Mouse (Mus musculus) heart, embryonic 10.5 days (tissue): ENCODE data around the gene Vipr2. TPM values are rescaled to one million over a fixed set of nuclear protein-coding genes. Genes with fewer than 3 reads are reported as not detected.

Source experiments
- DNase-seq: peaks from one replicate; pipeline ENCODE4 v3.0.0-alpha.2; 2017; ENCODE audit warnings: low spot score
- H3K27ac ChIP-seq: fragments of 300-500 bp; sonication (generic); 2 replicates; pipeline ENCODE4 v1.5.1; 2016; ENCODE audit warnings: mild to moderate bottlenecking
- H3K27me3 ChIP-seq: fragments of 300-500 bp; sonication (generic); 2 replicates; pipeline ENCODE4 v1.6.1; 2016; ENCODE audit warnings: mild to moderate bottlenecking; ENCODE audit not compliant: poor library complexity, insufficient read depth, severe bottlenecking
- H3K36me3 ChIP-seq: fragments of 300-500 bp; sonication (generic); 2 replicates; pipeline ENCODE4 v1.6.1; 2016; ENCODE audit warnings: mild to moderate bottlenecking, moderate library complexity
- H3K4me1 ChIP-seq: fragments of 300-500 bp; sonication (generic); 2 replicates; pipeline ENCODE4 v1.6.1; 2016; ENCODE audit warnings: mild to moderate bottlenecking
- H3K4me3 ChIP-seq: fragments of 300-500 bp; sonication (generic); 2 replicates; pipeline ENCODE4 v1.5.1; 2016; ENCODE audit warnings: mild to moderate bottlenecking, moderate library complexity
- H3K9me3 ChIP-seq: fragments of 300-500 bp; sonication (generic); 2 replicates; pipeline ENCODE4 v1.6.1; 2016; ENCODE audit warnings: mild to moderate bottlenecking, moderate library complexity
- WGBS: fragments of 180-500 bp; shearing (Covaris S2); methylation state at CpG from one replicate; pipeline ENCODE4 v1.1.7; 2016; 5-methylcytosine and 5-hydroxymethylcytosine counted together
- polyA plus RNA-seq: library from polyadenylated mRNA; unstranded; fragments of >200 nt; fragmentation: Nextera tagmentation; extraction: Ambion mirVana; gene quantifications from 2 replicates; pipeline ENCODE4 v1.2.1, GENCODE M21; 2016

The Vipr2 gene
- polyA plus RNA-seq, 1 experiment from 2014 or later, result 1.8 TPM

DNA sequence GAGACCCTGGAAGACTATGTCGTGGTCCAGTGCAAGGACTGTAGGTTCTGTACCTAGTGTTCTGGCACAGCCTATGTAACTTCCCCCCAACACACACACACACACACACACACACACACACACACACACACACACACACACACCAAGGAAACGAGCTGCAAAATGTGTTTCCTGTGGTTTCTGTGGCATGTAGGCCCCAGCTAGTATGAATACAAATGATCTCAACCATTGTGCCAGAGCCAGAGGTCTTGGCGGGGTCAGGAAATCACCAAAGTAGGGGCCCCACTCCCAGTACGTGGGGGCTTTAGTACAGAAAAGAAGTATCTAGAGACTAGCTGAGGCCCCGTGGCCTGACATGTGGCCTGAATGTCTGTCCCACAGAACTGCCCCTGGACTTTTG lies 67.7 kb downstream of the Vipr2 start:
- no peaks in the 10 kb centered on the region for H3K9me3 ChIP-seq
- H3K4me3 ChIP-seq, result no peak overlapping the region
- H3K4me1 ChIP-seq, result no peaks in the 10 kb centered on the region
- no peaks in the 10 kb centered on the region for H3K36me3 ChIP-seq
- no peak for DNase-seq
- 57% methylated on average over 5 of the region's 5 CpGs for whole genome bisulfite sequencing
- no peak overlapping the region for H3K27ac ChIP-seq
- H3K27me3 ChIP-seq, result no peaks in the 10 kb centered on the region

DNA sequence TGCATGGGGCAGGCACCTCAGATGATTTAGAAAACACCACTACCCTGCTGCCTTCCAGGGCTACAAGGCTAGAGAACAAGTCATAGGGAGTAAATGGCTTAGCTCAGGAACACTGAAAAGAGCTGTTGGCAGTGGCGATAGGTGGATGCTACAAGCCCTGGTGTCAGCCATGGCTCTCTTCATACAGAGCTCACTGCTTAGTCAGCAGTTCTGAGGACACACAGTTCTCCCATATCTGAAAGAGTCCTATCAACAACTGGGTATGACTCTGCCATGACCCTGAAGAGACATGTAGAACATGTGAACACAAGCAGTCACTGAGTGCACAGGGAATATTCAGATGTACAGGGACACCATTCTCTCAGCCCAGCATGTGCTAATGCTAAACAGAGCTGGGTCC lies 68.2 kb downstream of the Vipr2 start:
- WGBS, result 97% methylated on average over 1 of the region's 1 CpGs
- no peaks in the 10 kb centered on the region for H3K9me3 ChIP-seq
- H3K36me3 ChIP-seq, result no peaks in the 10 kb centered on the region

DNA sequence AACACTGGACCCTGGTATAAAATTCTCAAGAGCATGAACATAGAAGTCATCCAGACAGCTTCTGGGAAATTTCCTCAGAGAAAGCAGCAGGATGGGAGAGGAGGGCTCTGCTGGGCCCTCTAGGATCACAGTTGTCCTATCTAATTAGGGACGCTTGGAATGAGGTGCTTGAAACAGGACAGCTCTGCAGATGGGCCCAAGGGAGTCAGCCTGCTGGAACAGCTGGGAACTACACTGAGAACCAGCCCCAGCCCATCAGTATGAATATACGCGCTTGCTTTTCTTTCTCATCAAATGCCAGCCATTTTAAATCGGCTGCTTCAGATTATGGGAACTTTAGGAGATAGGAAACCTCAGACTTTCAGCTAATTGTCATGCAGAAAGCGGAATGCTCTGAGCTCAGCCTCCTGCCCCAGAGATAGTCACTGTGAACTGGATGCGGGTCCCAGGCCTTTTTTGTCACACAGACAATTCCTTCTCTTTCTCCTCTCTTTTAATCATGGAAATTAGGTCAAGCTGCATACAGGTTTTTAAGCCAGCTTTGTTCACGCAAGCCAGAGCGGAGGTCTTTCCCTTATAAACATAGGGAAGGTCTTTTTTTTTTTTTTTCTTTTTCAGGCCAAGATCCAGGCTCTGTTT lies 69.6 kb downstream of the Vipr2 start:
- Histone ChIP-seq H3K27ac (no peak overlapping the region), H3K27me3 (no peaks in the 10 kb centered on the region), H3K36me3 (no peaks in the 10 kb centered on the region), H3K9me3 (no peaks in the 10 kb centered on the region), H3K4me1 (no peaks in the 10 kb centered on the region), H3K4me3 (no peak overlapping the region)
- WGBS, result 52% methylated on average over 8 of the region's 8 CpGs
- DNase-seq, result peak; percentile 52

More for the DNA sequence above, 68.2 kb downstream of the Vipr2 start:
- H3K27ac ChIP-seq, result no peak overlapping the region
- DNase-seq, result no peak
- no peaks in the 10 kb centered on the region for H3K4me1 ChIP-seq
- H3K27me3 ChIP-seq, result no peaks in the 10 kb centered on the region
- no peak overlapping the region for H3K4me3 ChIP-seq

DNA sequence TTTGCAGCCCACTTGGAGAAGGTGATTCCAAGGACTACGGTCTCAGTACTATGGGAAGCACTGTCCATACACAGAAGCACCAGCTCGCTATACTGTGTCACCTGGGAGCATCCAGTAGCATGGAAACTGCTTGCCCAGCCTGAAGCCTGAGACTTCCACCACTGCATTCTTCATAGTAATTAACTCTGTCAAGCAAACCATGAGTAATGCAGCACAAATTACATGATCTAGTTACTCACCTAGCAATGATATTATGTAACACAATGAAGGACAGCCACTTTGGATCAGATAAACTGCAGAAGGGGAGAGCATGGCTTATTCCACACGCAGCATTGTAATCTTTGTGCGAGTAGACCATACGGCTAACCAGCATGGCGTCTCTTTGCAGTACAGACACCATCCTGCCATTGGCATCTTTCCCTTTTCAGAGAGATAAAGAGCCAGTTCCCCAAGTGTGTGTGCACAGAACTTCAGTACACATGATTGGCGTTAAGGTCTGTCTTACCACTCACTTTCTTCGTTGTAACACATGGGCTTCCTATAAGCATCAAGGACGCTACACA lies 75.4 kb downstream of the Vipr2 start:
- no peaks in the 10 kb centered on the region for H3K27me3 ChIP-seq
- H3K36me3 ChIP-seq, result no peaks in the 10 kb centered on the region

DNA sequence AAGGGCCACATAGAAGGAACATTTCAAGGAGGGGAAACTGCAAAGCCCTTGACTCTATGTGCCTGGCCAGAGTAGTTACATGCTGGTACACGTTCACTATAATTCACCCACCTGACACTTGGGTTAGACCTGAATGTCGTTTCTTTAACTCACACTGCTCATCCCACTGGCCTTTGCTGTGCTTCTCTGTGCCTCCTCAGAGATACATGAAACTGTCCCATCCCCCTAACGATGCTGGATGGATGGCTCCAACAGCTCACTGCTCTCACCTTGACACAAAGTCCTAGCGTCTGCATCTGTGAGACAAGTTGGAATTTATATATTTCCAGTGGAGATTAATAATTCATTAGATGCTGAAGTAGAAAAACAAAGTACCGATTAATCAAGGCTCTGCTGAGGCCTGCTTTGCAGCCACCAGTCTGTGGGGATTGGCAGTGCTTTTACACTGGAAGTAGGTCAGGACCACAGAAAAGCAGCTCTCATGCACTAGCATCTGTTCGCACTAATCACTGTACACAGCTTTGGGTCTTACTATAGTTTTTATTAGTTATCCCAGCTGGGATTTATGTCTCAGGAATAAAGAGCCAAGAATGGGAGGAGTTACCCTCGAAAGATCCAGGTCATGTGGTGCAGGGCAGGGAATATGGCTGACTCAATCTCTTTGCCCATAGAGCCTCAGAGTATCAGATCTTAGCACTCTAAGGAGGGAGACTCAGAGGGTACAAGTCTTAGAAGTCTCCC lies 79.4 kb downstream of the Vipr2 start:
- no peak overlapping the region for H3K27ac ChIP-seq
- H3K4me3 ChIP-seq, result no peak overlapping the region
- H3K4me1 ChIP-seq, result no peaks in the 10 kb centered on the region
- no peaks in the 10 kb centered on the region for H3K9me3 ChIP-seq
- no peaks in the 10 kb centered on the region for H3K27me3 ChIP-seq
- no peaks in the 10 kb centered on the region for H3K36me3 ChIP-seq
- DNase-seq, result no peak
- 79% methylated on average over 7 of the region's 7 CpGs for WGBS

More for the DNA sequence above, 75.4 kb downstream of the Vipr2 start:
- H3K9me3 ChIP-seq, result no peaks in the 10 kb centered on the region
- no peak for DNase-seq
- H3K27ac ChIP-seq, result no peak overlapping the region
- H3K4me3 ChIP-seq, result no peak overlapping the region
- H3K4me1 ChIP-seq, result no peaks in the 10 kb centered on the region
- WGBS, result 88% methylated on average over 9 of the region's 9 CpGs

DNA sequence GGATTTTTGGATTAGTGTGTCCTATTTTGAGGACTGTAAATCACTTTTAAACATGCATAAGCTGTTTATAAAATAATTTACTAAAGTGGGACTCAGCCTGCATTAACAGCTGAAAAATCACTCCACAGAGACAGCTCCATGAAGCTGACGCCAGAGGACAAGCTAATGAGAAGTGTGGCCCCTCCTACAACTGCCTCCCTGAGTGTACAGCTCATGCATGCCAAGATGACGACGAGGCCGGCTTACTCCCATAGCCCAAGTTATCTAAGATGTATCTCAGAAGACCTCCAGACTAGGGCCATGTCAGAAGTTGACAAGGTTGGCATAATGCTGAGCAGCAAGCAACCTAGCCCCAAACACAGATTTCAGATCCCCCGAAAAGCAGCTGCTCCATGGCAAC lies 81.7 kb downstream of the Vipr2 start:
- Histone ChIP-seq H3K9me3 (no peaks in the 10 kb centered on the region), H3K4me1 (no peaks in the 10 kb centered on the region), H3K27ac (no peak overlapping the region), H3K4me3 (no peak overlapping the region), H3K36me3 (no peaks in the 10 kb centered on the region), H3K27me3 (no peaks in the 10 kb centered on the region)
- WGBS, result 77% methylated on average over 5 of the region's 5 CpGs
- no peak for DNase-seq

DNA sequence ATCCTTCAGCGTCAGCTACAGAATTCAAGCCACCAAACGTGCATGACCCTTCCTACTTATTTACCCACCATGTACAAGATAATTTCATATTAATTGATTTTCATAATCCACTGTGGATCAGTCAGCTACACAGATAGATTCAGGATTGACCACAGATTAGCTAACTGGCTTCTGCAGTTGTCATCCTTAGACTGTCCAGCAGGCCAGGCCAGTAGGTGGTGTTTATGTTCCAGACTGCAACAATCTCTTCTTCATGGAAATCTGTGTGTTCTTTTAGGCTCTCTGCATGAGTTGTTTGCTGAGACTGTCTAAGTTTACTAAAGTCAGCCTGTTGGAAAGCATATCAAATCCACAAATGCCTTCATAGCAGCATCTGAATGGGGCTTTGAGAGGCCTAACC lies 82.2 kb downstream of the Vipr2 start:
- Histone ChIP-seq H3K4me1 (no peaks in the 10 kb centered on the region), H3K9me3 (no peaks in the 10 kb centered on the region), H3K36me3 (no peaks in the 10 kb centered on the region), H3K4me3 (no peak overlapping the region), H3K27ac (no peak overlapping the region), H3K27me3 (no peaks in the 10 kb centered on the region)
- no peak for DNase-seq
- 84% methylated on average over 2 of the region's 2 CpGs for WGBS

DNA sequence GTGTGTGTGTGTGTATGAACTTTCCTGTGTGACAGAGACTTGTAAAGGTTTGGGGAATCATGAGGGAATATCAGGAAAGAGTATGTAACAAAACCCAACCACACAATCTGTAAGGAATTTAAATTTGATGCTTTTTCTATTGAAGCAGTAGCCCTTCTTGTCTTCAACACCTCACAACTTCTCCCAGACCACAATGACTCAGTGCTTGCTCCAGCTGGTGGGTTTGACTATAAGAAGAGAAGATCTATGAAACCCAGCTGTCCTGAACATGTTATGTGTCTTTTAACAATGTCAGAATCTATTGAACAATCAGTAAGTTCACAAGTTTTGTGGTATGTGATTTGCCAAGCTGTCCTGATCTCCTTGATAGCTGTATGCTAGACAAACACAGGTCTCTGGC lies 87.8 kb downstream of the Vipr2 start:
- no peaks in the 10 kb centered on the region for H3K9me3 ChIP-seq

DNA sequence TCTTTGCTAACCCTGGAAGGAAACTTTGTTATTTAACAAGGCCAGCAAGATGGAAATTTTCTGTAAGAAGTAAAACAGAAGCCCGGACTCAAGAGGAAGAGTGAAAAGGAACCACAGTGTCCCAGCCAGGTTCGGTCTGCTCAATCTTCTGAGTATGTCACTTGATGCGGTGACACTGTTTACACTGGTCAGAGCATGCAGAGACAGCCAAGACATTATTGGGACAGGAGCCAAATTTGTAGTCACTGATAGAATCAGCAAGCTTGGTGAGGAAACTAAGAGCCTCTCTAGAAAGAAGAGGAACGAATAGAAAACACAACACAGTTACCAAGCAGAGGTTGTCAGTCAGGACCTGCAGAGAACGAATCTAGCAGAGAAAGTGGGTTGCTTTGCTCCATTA lies 92.1 kb downstream of the Vipr2 start:
- no peaks in the 10 kb centered on the region for H3K36me3 ChIP-seq
- WGBS, result 73% methylated on average over 5 of the region's 5 CpGs
- no peak overlapping the region for H3K27ac ChIP-seq
- no peaks in the 10 kb centered on the region for H3K9me3 ChIP-seq
- peak; percentile 14 for DNase-seq
- H3K4me1 ChIP-seq, result no peaks in the 10 kb centered on the region
- no peaks in the 10 kb centered on the region for H3K27me3 ChIP-seq
- H3K4me3 ChIP-seq, result no peak overlapping the region

More for the DNA sequence above, 87.8 kb downstream of the Vipr2 start:
- no peaks in the 10 kb centered on the region for H3K27me3 ChIP-seq
- DNase-seq, result peak; percentile 19
- no peaks in the 10 kb centered on the region for H3K4me1 ChIP-seq
- H3K4me3 ChIP-seq, result no peak overlapping the region
- H3K36me3 ChIP-seq, result no peaks in the 10 kb centered on the region
- H3K27ac ChIP-seq, result no peak overlapping the region

DNA sequence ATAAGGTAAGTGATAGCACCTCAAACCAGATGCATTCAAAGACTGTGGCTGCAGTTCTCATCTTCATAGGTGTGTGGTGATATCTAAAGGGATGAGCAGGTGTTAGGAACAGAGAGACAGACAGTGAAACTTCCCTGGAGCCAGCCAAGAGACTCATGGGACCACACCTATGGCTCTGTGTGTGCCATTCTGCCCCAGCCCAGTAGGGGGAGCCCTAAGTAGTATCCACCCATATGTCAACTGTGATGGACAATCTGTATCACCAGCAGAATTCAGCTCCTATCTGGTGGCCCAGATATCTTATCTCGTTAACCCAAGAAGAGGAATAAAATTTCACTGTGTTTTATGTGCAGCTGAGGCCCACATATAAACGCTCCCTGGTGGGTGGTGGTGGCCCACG lies 99.4 kb downstream of the Vipr2 start:
- peak; percentile 27 for DNase-seq
- no peak overlapping the region for H3K4me3 ChIP-seq
- H3K27ac ChIP-seq, result no peak overlapping the region
- no peaks in the 10 kb centered on the region for H3K27me3 ChIP-seq
- WGBS, result 76% methylated on average over 3 of the region's 3 CpGs
- no peaks in the 10 kb centered on the region for H3K4me1 ChIP-seq
- no peaks in the 10 kb centered on the region for H3K36me3 ChIP-seq
- H3K9me3 ChIP-seq, result no peaks in the 10 kb centered on the region

DNA sequence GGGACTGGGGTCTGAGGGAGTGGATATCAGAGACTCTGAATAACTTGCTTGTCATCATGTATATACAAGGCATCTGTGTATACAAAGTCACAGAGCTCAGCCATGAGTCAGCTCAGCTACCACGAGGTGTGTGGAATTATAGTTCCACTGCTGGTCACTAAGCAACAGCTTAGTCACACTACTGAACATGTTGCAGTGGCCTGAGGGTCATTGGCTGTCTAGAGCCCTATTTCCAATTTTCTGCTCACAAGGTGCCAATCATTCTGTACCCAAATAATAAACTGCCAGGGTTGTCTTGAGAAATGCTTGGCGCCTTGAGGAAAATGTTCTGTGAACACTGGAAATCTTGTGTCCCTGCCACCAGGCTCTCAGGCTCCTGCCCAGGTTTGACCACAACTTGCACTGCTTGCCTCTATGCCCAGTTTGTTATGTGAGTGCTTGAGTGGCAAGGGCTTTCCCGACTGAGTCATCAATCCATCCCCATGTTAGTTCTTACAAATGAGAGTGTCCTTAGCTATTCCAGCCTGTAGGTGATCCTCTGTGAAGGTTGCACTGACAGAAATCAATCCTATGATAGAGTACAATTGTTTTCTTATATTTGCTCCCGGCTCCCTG lies 104.0 kb downstream of the Vipr2 start:
- Histone ChIP-seq H3K4me1 (no peaks in the 10 kb centered on the region), H3K27me3 (no peaks in the 10 kb centered on the region), H3K4me3 (no peak overlapping the region), H3K27ac (no peak overlapping the region), H3K9me3 (no peaks in the 10 kb centered on the region), H3K36me3 (no peaks in the 10 kb centered on the region)
- DNase-seq, result peak; percentile 45
- 72% methylated on average over 4 of the region's 4 CpGs for WGBS

DNA sequence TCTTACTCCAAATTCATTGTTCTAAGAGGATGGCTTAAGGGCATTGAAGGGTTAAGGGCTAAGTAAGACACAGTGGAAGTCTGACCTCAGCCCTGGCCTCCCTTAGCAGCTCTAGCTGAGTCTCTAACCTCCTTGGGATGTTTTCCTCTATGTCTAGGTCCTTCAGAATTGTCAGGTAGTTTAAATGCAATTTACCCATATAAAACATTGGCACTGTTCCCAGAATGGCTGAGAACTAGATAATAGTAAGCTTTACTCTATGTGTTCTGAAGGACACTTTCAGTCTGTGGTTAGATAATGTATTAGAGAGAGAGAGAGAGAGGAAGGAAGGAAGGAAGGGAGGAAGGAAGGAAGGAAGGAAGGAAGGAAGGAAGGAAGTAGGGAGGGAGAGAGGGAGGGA lies 104.8 kb downstream of the Vipr2 start:
- no peak for DNase-seq
- H3K4me3 ChIP-seq, result no peak overlapping the region
- H3K4me1 ChIP-seq, result no peaks in the 10 kb centered on the region
- no peaks in the 10 kb centered on the region for H3K27me3 ChIP-seq
- no peaks in the 10 kb centered on the region for H3K9me3 ChIP-seq
- no peaks in the 10 kb centered on the region for H3K36me3 ChIP-seq
- no peak overlapping the region for H3K27ac ChIP-seq

DNA sequence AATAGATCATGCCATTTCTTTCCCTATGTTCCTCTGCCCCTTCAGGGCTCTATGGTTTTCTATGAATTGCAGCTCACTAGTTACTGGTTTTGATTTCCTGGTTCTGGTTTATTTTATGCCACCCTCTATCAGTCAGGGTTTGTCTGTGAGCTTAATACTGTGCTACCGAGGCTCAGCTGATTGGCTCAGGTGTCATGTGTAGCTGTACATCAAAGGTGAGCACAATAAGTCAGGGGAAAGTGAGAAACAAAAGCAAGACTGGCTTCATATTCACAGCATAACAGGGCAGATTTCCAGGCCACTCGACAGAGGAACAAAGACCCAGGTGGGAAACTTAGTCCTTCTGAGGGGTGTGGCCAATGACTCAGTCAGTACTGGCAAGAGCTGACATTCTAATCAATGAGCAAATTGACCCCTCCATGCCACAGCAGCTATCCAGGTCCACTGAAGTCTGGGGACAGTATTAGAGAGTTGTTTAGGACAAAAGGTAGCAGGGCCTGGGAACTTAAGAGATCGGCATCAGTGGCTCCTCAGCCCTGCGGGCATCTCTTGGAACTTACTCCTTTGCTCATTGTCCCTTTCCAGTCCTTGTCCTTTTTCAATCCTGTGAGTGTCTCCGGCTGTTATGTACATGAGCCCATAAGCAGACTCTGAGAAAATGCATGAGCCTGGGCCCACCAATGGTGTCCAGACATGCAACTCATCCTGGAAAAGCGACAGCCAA lies 105.8 kb downstream of the Vipr2 start:
- Histone ChIP-seq H3K9me3 (no peaks in the 10 kb centered on the region), H3K36me3 (no peaks in the 10 kb centered on the region), H3K27ac (no peak overlapping the region), H3K4me1 (no peaks in the 10 kb centered on the region), H3K4me3 (no peak overlapping the region), H3K27me3 (no peaks in the 10 kb centered on the region)
- peak; percentile 51 for DNase-seq
- WGBS, result 74% methylated on average over 6 of the region's 6 CpGs
